In genomic region chr4:120799680-120800166, GRCm38 (mm10) we compare ENCODE assay signal across 31 mouse cellular contexts. TPM values are rescaled to one million over a fixed set of nuclear protein-coding genes. Genes with fewer than 3 reads are reported as not detected.
DNase-seq lines count a peak whose midpoint lies in the region; ATAC-seq and TF ChIP-seq lines count a peak whose summit lies in the region.
"Had no signal": no experiment of that assay in that cellular context is flagged by ENCODE, and none has a peak within 500 bp of the region (broad histone marks: within the 10 kb centered on the region; RNA-seq: fewer than 3 reads in every experiment).

No protein-coding gene starts in this region.

- TF ChIP-seq CTCF in kidney, postnatal 0 days (IDR thresholded peaks at IDR 0.05; ENCODE audit: low read depth) = no peak

- no peak overlapping the region for H3K27ac ChIP-seq in kidney, postnatal 0 days
- H3K27ac ChIP-seq in embryonic facial prominence, embryonic 14.5 days (replicated peaks; ENCODE audit: low read depth, low read length) = no peak overlapping the region
- H3K27ac ChIP-seq: forebrain, embryonic 15.5 days; hindbrain, postnatal 0 days; midbrain, embryonic 13.5 days had no signal

- no peaks in the 10 kb centered on the region; the same call in 1 of the 2 replicates for H3K4me1 ChIP-seq in kidney, postnatal 0 days (replicated peaks; ENCODE audit: insufficient read depth, low read length)
- H3K4me1 ChIP-seq in embryonic facial prominence, embryonic 14.5 days (ENCODE audit: control insufficient read depth, insufficient read depth, low read length) = 0 out of 2 replicates have a peak, but pooled peaks cover 9% of the 10 kb centered on the region
- H3K4me1 ChIP-seq: midbrain, embryonic 13.5 days had no signal

- no peaks in the 10 kb centered on the region for H3K36me3 ChIP-seq in kidney, postnatal 0 days (ENCODE audit: insufficient read depth, low read length)
- H3K36me3 ChIP-seq in embryonic facial prominence, embryonic 14.5 days (ENCODE audit: control insufficient read depth, insufficient read depth, low read length) = 0 out of 2 replicates have a peak, but pooled peaks cover 2% of the 10 kb centered on the region
- H3K36me3 ChIP-seq: forebrain, embryonic 15.5 days had no signal

- WGBS in kidney, postnatal 0 days = 48% methylated on average over 2 of the region's 2 CpGs
- 46% methylated on average over 2 of the region's 2 CpGs for WGBS in embryonic facial prominence, embryonic 14.5 days

- H3K27me3 ChIP-seq in kidney, postnatal 0 days (ENCODE audit: insufficient read depth, low read length) = no peaks in the 10 kb centered on the region
- no peaks in the 10 kb centered on the region for H3K27me3 ChIP-seq in embryonic facial prominence, embryonic 14.5 days (replicated peaks; ENCODE audit: control insufficient read depth, insufficient read depth, low read length)
- H3K27me3 ChIP-seq: CH12.LX; forebrain, embryonic 15.5 days; megakaryocyte, embryonic 14.5 days; midbrain, embryonic 13.5 days had no signal

- H3K4me3 ChIP-seq in kidney, postnatal 0 days (replicated peaks; ENCODE audit: low read depth, low read length) = no peak overlapping the region
- no peak overlapping the region for H3K4me3 ChIP-seq in embryonic facial prominence, embryonic 14.5 days (ENCODE audit: low read depth, low read length)
- H3K4me3 ChIP-seq: forebrain, embryonic 15.5 days; megakaryocyte, embryonic 14.5 days; midbrain, embryonic 13.5 days had no signal

- H3K4me2 ChIP-seq in kidney, postnatal 0 days (ENCODE audit: low read length) = no peak overlapping the region
- no peak overlapping the region for H3K4me2 ChIP-seq in embryonic facial prominence, embryonic 14.5 days (ENCODE audit: low read depth, low read length)
- H3K4me2 ChIP-seq: forebrain, embryonic 15.5 days; heart, embryonic 11.5 days; liver, embryonic 11.5 days; midbrain, embryonic 13.5 days had no signal

- H3K9ac ChIP-seq in kidney, postnatal 0 days (ENCODE audit: low read depth, low read length) = no peak overlapping the region
- no peak overlapping the region for H3K9ac ChIP-seq in embryonic facial prominence, embryonic 14.5 days (ENCODE audit: low read depth, low read length)
- H3K9ac ChIP-seq: forebrain, embryonic 15.5 days; liver, postnatal 0 days; midbrain, embryonic 13.5 days had no signal

- ATAC-seq in kidney, postnatal 0 days (replicated peaks; ENCODE audit: low FRiP score, low read depth) = no peak
- ATAC-seq in embryonic facial prominence, embryonic 14.5 days (ENCODE audit: low read depth) = peak; percentile 47; the same call in 1 of the 2 replicates
- ATAC-seq: forebrain, embryonic 15.5 days; hindbrain, postnatal 0 days; liver, postnatal 0 days; midbrain, embryonic 13.5 days had no signal

- no peaks in the 10 kb centered on the region for H3K9me3 ChIP-seq in kidney, postnatal 0 days (replicated peaks; ENCODE audit: low read length)
- H3K9me3 ChIP-seq in embryonic facial prominence, embryonic 14.5 days (ENCODE audit: control insufficient read depth, low read length) = no peaks in the 10 kb centered on the region
- H3K9me3 ChIP-seq: forebrain, embryonic 15.5 days; G1E; megakaryocyte, embryonic 14.5 days; midbrain, embryonic 13.5 days had no signal

- peak; percentile 8 for DNase-seq in heart, adult 11 months
- DNase-seq in heart, adult 18-20 months = no peak
- DNase-seq in kidney, postnatal 0 days (ENCODE audit: low spot score) = peak; percentile 32
- no peak for DNase-seq in kidney, postnatal 36 days
- DNase-seq in Muller cell, postnatal 12 days (ENCODE audit: inconsistent ontology term) = peak; percentile 40
- DNase-seq in embryonic facial prominence, embryonic 14.5 days (ENCODE audit: low spot score) = peak; percentile 59
- DNase-seq in cerebellum, postnatal 14 days = no peak
- no peak for DNase-seq in c-Kit-positive CD71-positive TER-119-positive erythroid progenitor cells, embryonic 14.5 days (ENCODE audit: low spot score)
- DNase-seq: adrenal gland, adult 8-10 months; B cell, adult 2 months; cerebellum, adult 2 months; cerebellum, postnatal 36 days; gastrocnemius, postnatal 14 days; heart, postnatal 14 days; kidney, adult 8-10 months; kidney, postnatal 4 days; layer of hippocampus, adult 9-11 months; liver, postnatal 0 days; lung, postnatal 36 days; right cerebral cortex, postnatal 14 days; thymus, postnatal 14 days had no signal

RNA-seq across cellular contexts. Expression of gene Nfyc, which starts 31.6 kb away (rescaled TPM):
- total RNA-seq in heart, adult 18-20 months (2021) = 10 to 100 TPM; 39.5 to 42.6 TPM
- polyA plus RNA-seq in kidney, postnatal 0 days (2015; fragmentation: Nextera tagmentation; extraction: Ambion mirVana) = 107 and 108 TPM in 2 replicates
- polyA plus RNA-seq in embryonic facial prominence, embryonic 14.5 days (2014; fragmentation: Nextera tagmentation; extraction: Ambion mirVana) = 90.5 and 101 TPM in 2 replicates

RNA-seq across cellular contexts. Expression of gene Kcnq4, which starts 51.3 kb away (rescaled TPM):
- 1 to 10 TPM; 1.5 to 1.9 TPM for total RNA-seq in heart, adult 18-20 months (2021)
- polyA plus RNA-seq in kidney, postnatal 0 days (2015; fragmentation: Nextera tagmentation; extraction: Ambion mirVana) = 0.52 and 0.67 TPM in 2 replicates
- polyA plus RNA-seq in embryonic facial prominence, embryonic 14.5 days (2014; fragmentation: Nextera tagmentation; extraction: Ambion mirVana) = 3.2 and 3.9 TPM in 2 replicates
- total RNA-seq: monocyte, adult 5-6 weeks; neutrophil, adult 5-6 weeks had no signal
- polyA plus RNA-seq: G1E had no signal

RNA-seq across cellular contexts. Expression of gene Rims3, which starts 54.9 kb away (rescaled TPM):
- under 1 TPM in 1 of 2 experiments, not detected in 1; 0.05 TPM for total RNA-seq in heart, adult 18-20 months (2021)
- polyA plus RNA-seq in kidney, postnatal 0 days (2015; fragmentation: Nextera tagmentation; extraction: Ambion mirVana) = 0.21 and 0.22 TPM in 2 replicates
- 3.4 and 3.9 TPM in 2 replicates for polyA plus RNA-seq in embryonic facial prominence, embryonic 14.5 days (2014; fragmentation: Nextera tagmentation; extraction: Ambion mirVana)
- polyA plus RNA-seq: G1E had no signal

Comparison
In these comparisons a context has a peak if more than half of its experiments do, and no peak if none do; other contexts are left out.
1. DNase-seq: peak in heart, adult 11 months (single experiment), kidney, postnatal 0 days (single experiment), Muller cell, postnatal 12 days (single experiment) and embryonic facial prominence, embryonic 14.5 days (single experiment); none in heart, adult 18-20 months (0 of 2), kidney, postnatal 36 days (0 of 2), cerebellum, postnatal 14 days (0 of 2) and c-Kit-positive CD71-positive TER-119-positive erythroid progenitor cells, embryonic 14.5 days (single experiment).